Comparison of ENCODE assay signal across 25 mouse cellular contexts in genomic region chr2:50915149-50915548, GRCm38 (mm10).
DNase-seq lines count a peak whose midpoint lies in the region; ATAC-seq lines count a peak whose summit lies in the region.
"Had no signal": no experiment of that assay in that cellular context is flagged by ENCODE, and none has a peak within 500 bp of the region (broad histone marks: within the 10 kb centered on the region; RNA-seq: fewer than 3 reads in every experiment).

No protein-coding gene starts in this region.

- H3K36me3 ChIP-seq in hindbrain, embryonic 10.5 days = no peaks in the 10 kb centered on the region
- H3K36me3 ChIP-seq in hindbrain, embryonic 11.5 days (ENCODE audit: control insufficient read depth, insufficient read depth, low read length) = no peaks in the 10 kb centered on the region
- H3K36me3 ChIP-seq in hindbrain, embryonic 14.5 days (replicated peaks; ENCODE audit: control insufficient read depth, insufficient read depth) = no peaks in the 10 kb centered on the region
- H3K36me3 ChIP-seq: embryonic facial prominence, embryonic 15.5 days; heart, embryonic 13.5 days; limb, embryonic 12.5 days; neural tube, embryonic 12.5 days had no signal

- H3K27ac ChIP-seq in hindbrain, embryonic 10.5 days = peak overlapping the region; percentile 40; the same call in 1 of the 2 replicates
- no peak overlapping the region for H3K27ac ChIP-seq in hindbrain, embryonic 11.5 days (ENCODE audit: low read depth, low read length)
- H3K27ac ChIP-seq in hindbrain, embryonic 14.5 days = peak overlapping the region; percentile 28
- H3K27ac ChIP-seq: embryonic facial prominence, embryonic 15.5 days; heart, embryonic 13.5 days; limb, embryonic 12.5 days; macrophage; neural tube, embryonic 12.5 days had no signal

- DNase-seq in adrenal gland, adult 2 months = peak; percentile 2
- DNase-seq in adrenal gland, postnatal 14 days = no peak
- no peak for DNase-seq in hindbrain, embryonic 10.5 days (ENCODE audit: low spot score)
- no peak for DNase-seq in hindbrain, embryonic 11.5 days (ENCODE audit: low spot score)
- peak; percentile 22 for DNase-seq in urinary bladder, postnatal 14 days (ENCODE audit: low spot score)
- DNase-seq in urinary bladder, postnatal 4 days (ENCODE audit: low spot score in 2 of 2) = no peak
- DNase-seq in hindbrain, embryonic 14.5 days (ENCODE audit: low spot score) = no peak
- DNase-seq in frontal cortex, postnatal 25 days (ENCODE audit: low spot score in 2 of 2) = no peak
- DNase-seq: cerebellum, adult 9-11 months; forebrain, postnatal 0 days; kidney, adult 9 months; kidney, postnatal 25 days; layer of hippocampus, postnatal 36 days; liver, postnatal 0 days; right cerebral cortex, postnatal 14 days; spleen, adult 18-20 months had no signal

- H3K27me3 ChIP-seq in hindbrain, embryonic 10.5 days (ENCODE audit: insufficient read depth, poor library complexity, severe bottlenecking) = no peaks in the 10 kb centered on the region
- H3K27me3 ChIP-seq in hindbrain, embryonic 11.5 days (ENCODE audit: control insufficient read depth, insufficient read depth, low read length) = no peaks in the 10 kb centered on the region
- H3K27me3 ChIP-seq in hindbrain, embryonic 14.5 days (ENCODE audit: control insufficient read depth, insufficient read depth, low read length) = no peaks in the 10 kb centered on the region
- H3K27me3 ChIP-seq: embryonic facial prominence, embryonic 15.5 days; heart, embryonic 13.5 days; limb, embryonic 12.5 days; neural tube, embryonic 12.5 days had no signal

- H3K4me3 ChIP-seq in hindbrain, embryonic 10.5 days = no peak overlapping the region
- no peak overlapping the region for H3K4me3 ChIP-seq in hindbrain, embryonic 11.5 days (ENCODE audit: low read depth, low read length)
- no peak overlapping the region for H3K4me3 ChIP-seq in hindbrain, embryonic 14.5 days (replicated peaks; ENCODE audit: low read length)
- H3K4me3 ChIP-seq: embryonic facial prominence, embryonic 15.5 days; heart, embryonic 13.5 days; limb, embryonic 12.5 days; neural tube, embryonic 12.5 days had no signal

- no peaks in the 10 kb centered on the region for H3K9me3 ChIP-seq in hindbrain, embryonic 10.5 days
- no peaks in the 10 kb centered on the region for H3K9me3 ChIP-seq in hindbrain, embryonic 11.5 days (ENCODE audit: control insufficient read depth, low read length)
- H3K9me3 ChIP-seq in hindbrain, embryonic 14.5 days (ENCODE audit: control insufficient read depth, low read length) = no peaks in the 10 kb centered on the region
- H3K9me3 ChIP-seq: embryonic facial prominence, embryonic 15.5 days; heart, embryonic 13.5 days; limb, embryonic 12.5 days; neural tube, embryonic 12.5 days had no signal

- peaks cover 22% of the 10 kb centered on the region for H3K4me1 ChIP-seq in hindbrain, embryonic 10.5 days (replicated peaks)
- H3K4me1 ChIP-seq in hindbrain, embryonic 11.5 days (replicated peaks; ENCODE audit: control insufficient read depth, insufficient read depth, low read length) = peaks cover 4% of the 10 kb centered on the region
- H3K4me1 ChIP-seq in hindbrain, embryonic 14.5 days (replicated peaks; ENCODE audit: control insufficient read depth, insufficient read depth, low read length) = peaks cover 19% of the 10 kb centered on the region
- H3K4me1 ChIP-seq: embryonic facial prominence, embryonic 15.5 days; heart, embryonic 13.5 days; limb, embryonic 12.5 days had no signal

- 90% methylated on average over 2 of the region's 2 CpGs for WGBS in hindbrain, embryonic 10.5 days
- WGBS in hindbrain, embryonic 11.5 days = 95% methylated on average over 2 of the region's 2 CpGs
- 96% methylated on average over 2 of the region's 2 CpGs for WGBS in hindbrain, embryonic 14.5 days

- H3K4me2 ChIP-seq in hindbrain, embryonic 11.5 days (replicated peaks; ENCODE audit: low read depth, low read length) = no peak overlapping the region
- no peak overlapping the region for H3K4me2 ChIP-seq in hindbrain, embryonic 14.5 days (replicated peaks)
- H3K4me2 ChIP-seq: embryonic facial prominence, embryonic 15.5 days; heart, embryonic 13.5 days; limb, embryonic 12.5 days; liver, embryonic 11.5 days; neural tube, embryonic 12.5 days had no signal

- H3K9ac ChIP-seq in hindbrain, embryonic 11.5 days (ENCODE audit: low read depth, low read length) = no peak overlapping the region
- H3K9ac ChIP-seq in hindbrain, embryonic 14.5 days = no peak overlapping the region
- H3K9ac ChIP-seq: embryonic facial prominence, embryonic 15.5 days; forebrain, postnatal 0 days; heart, embryonic 13.5 days; limb, embryonic 12.5 days; liver, postnatal 0 days; neural tube, embryonic 12.5 days had no signal

- ATAC-seq in hindbrain, embryonic 11.5 days (ENCODE audit: low FRiP score) = no peak
- ATAC-seq in hindbrain, embryonic 14.5 days (ENCODE audit: low FRiP score) = no peak
- ATAC-seq: activated CD4-positive, CD25-positive, alpha-beta regulatory T cell, adult 4 months; forebrain, postnatal 0 days; intestine, embryonic 16.5 days; liver, postnatal 0 days; lung, postnatal 0 days had no signal

Comparison
In these comparisons a context has a peak if more than half of its experiments do, and no peak if none do; other contexts are left out.
1. DNase-seq: peak in adrenal gland, adult 2 months (single experiment) and urinary bladder, postnatal 14 days (single experiment); none in adrenal gland, postnatal 14 days (single experiment), hindbrain, embryonic 10.5 days (single experiment), hindbrain, embryonic 11.5 days (single experiment), urinary bladder, postnatal 4 days (0 of 2), hindbrain, embryonic 14.5 days (single experiment) and frontal cortex, postnatal 25 days (0 of 2).